Mouse (Mus musculus) bone marrow macrophage, adult 2 months (primary cell): Measurements from ENCODE around the gene Slc6a4.

Experiments used
- CTCF ChIP-seq: IDR thresholded peaks from 2 replicates; pipeline ENCODE4 v1.5.1; 2012; ENCODE audit warnings: low read depth, mild to moderate bottlenecking, low read length, moderate library complexity
- POLR2A ChIP-seq: IDR thresholded peaks from 2 replicates; pipeline ENCODE4 v1.6.1; 2012; ENCODE audit warnings: mild to moderate bottlenecking, low read depth, low read length, borderline replicate concordance

GRCm38 (mm10) chr11:77031151-77031934 is 32.9 kb downstream of the Slc6a4 start:
- TF ChIP-seq CTCF (no peak), POLR2A (no peak)
